Comparison of ENCODE assay signal across 8 mouse cellular contexts in the genomic region with DNA sequence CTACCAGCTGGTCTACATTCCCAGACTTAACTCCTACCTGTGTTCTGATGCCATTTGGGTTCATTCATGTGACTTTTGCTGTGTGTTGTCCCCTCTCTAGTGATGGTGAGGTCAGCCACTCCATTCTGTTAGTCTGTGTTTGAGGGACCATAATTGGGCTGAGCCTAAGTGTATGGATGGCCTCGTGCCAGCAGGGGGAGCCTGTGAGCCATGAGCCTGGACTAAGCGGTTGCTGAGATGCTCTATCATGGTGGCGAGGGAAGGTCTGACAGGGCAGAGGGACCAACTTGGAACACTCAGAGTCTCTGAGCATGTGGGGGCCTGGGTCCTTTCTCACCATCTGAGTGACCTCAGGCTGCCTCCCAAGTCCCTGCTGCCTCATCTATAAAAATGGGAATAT. TPM values are rescaled to one million over a fixed set of nuclear protein-coding genes. Genes with fewer than 3 reads are reported as not detected.
A peak's percentile ranks its signal among the peaks of the same experiment; 100 is the strongest.
DNase-seq lines count a peak whose midpoint lies in the region; ATAC-seq and TF ChIP-seq lines count a peak whose summit lies in the region.

No protein-coding gene starts in this region.

- H3K9ac ChIP-seq in ES-E14 (ENCODE audit: insufficient read depth, low read depth, low read length, poor library complexity, severe bottlenecking), result no peak overlapping the region
- no peak overlapping the region for H3K9ac ChIP-seq in forebrain, embryonic 15.5 days (replicated peaks)
- H3K9ac ChIP-seq in lung, embryonic 15.5 days, result no peak overlapping the region

- H3K4me1 ChIP-seq in ES-E14 (ENCODE audit: control insufficient read depth in 2 of 2, insufficient read depth in 2 of 2, low read length in 2 of 2, poor library complexity in 1 of 2), result peaks cover 2 to 12% of the 10 kb centered on the region in 2 experiments; a peak in 2 of 4 replicates
- H3K4me1 ChIP-seq in forebrain, embryonic 15.5 days, result peaks cover 39% of the 10 kb centered on the region
- H3K4me1 ChIP-seq in hindbrain, embryonic 10.5 days (replicated peaks), result peaks cover 58% of the 10 kb centered on the region
- H3K4me1 ChIP-seq in lung, embryonic 15.5 days, result peaks cover 26% of the 10 kb centered on the region

- peak; percentile 56; the same call in 1 of the 2 replicates for ATAC-seq in cerebellum, adult (ENCODE audit: insufficient number of reproducible peaks, low FRiP score, low TSS enrichment)
- ATAC-seq in forebrain, embryonic 15.5 days (replicated peaks), result peak; percentile 69
- peak; percentile 55; the same call in 1 of the 2 replicates for ATAC-seq in lung, embryonic 15.5 days (ENCODE audit: borderline replicate concordance, extremely low read depth, low FRiP score, low TSS enrichment)

- no peaks in the 10 kb centered on the region for H3K9me3 ChIP-seq in ES-E14 (ENCODE audit: control insufficient read depth, insufficient read depth, low read depth, low read length)
- no peaks in the 10 kb centered on the region for H3K9me3 ChIP-seq in forebrain, embryonic 15.5 days
- H3K9me3 ChIP-seq in hindbrain, embryonic 10.5 days, result no peaks in the 10 kb centered on the region
- no peaks in the 10 kb centered on the region for H3K9me3 ChIP-seq in lung, embryonic 15.5 days

- H3K27me3 ChIP-seq in forebrain, embryonic 15.5 days, result no peaks in the 10 kb centered on the region
- peaks cover 58% of the 10 kb centered on the region for H3K27me3 ChIP-seq in hindbrain, embryonic 10.5 days (ENCODE audit: insufficient read depth, poor library complexity, severe bottlenecking)
- peaks cover 11% of the 10 kb centered on the region for H3K27me3 ChIP-seq in lung, embryonic 15.5 days

- H3K36me3 ChIP-seq in ES-E14 (ENCODE audit: control insufficient read depth, insufficient read depth, low read length, poor library complexity, severe bottlenecking), result no peaks in the 10 kb centered on the region
- no peaks in the 10 kb centered on the region for H3K36me3 ChIP-seq in forebrain, embryonic 15.5 days
- H3K36me3 ChIP-seq in hindbrain, embryonic 10.5 days, result no peaks in the 10 kb centered on the region
- H3K36me3 ChIP-seq in lung, embryonic 15.5 days, result no peaks in the 10 kb centered on the region

- no peak overlapping the region for H3K4me3 ChIP-seq in ES-E14 (ENCODE audit: insufficient read depth in 1 of 2, low read depth in 1 of 2, low read length in 2 of 2, poor library complexity in 1 of 2, severe bottlenecking in 1 of 2)
- no peak overlapping the region for H3K4me3 ChIP-seq in forebrain, embryonic 15.5 days
- no peak overlapping the region for H3K4me3 ChIP-seq in hindbrain, embryonic 10.5 days
- H3K4me3 ChIP-seq in lung, embryonic 15.5 days, result no peak overlapping the region

- DNase-seq in ES-E14 (ENCODE audit: low read depth, low spot score), result peak; percentile 76
- DNase-seq in hindbrain, embryonic 10.5 days (ENCODE audit: low spot score), result peak; percentile 88
- peak; percentile 68 for DNase-seq in layer of hippocampus, adult 9-10 months (ENCODE audit: low spot score)
- peak; percentile 70 for DNase-seq in ovary, postnatal 10 days (ENCODE audit: low spot score)
- peak; percentile 86 for DNase-seq in thymus, postnatal 0 days (ENCODE audit: low spot score)

- in situ Hi-C loops in ES-E14 (cut with MboI; ENCODE audit: low sequenced_read_pairs in 2 of 2, unreplicated experiment in 2 of 2), result loop anchor here (10.0 kb wide), 1 partner anchor 130 kb away; no protein-coding TSS in a partner anchor

- 0% methylated on average over 3 of the region's 3 CpGs for WGBS in forebrain, embryonic 15.5 days
- 4% methylated on average over 3 of the region's 3 CpGs for WGBS in hindbrain, embryonic 10.5 days
- 8% methylated on average over 3 of the region's 3 CpGs for WGBS in lung, embryonic 15.5 days

- no peak overlapping the region for H3K27ac ChIP-seq in ES-E14 (ENCODE audit: insufficient read depth, low read depth, low read length, poor library complexity, severe bottlenecking)
- H3K27ac ChIP-seq in forebrain, embryonic 15.5 days (replicated peaks), result no peak overlapping the region
- no peak overlapping the region for H3K27ac ChIP-seq in hindbrain, embryonic 10.5 days
- H3K27ac ChIP-seq in lung, embryonic 15.5 days, result no peak overlapping the region

- H3K4me2 ChIP-seq in forebrain, embryonic 15.5 days (replicated peaks), result no peak overlapping the region
- H3K4me2 ChIP-seq in lung, embryonic 15.5 days, result no peak overlapping the region

TF ChIP-seq in ES-E14, 5 proteins besides CTCF, POLR2A, EP300 and RAD21:
- TF ChIP-seq ZC3H11A (IDR thresholded peaks at IDR 0.05; ENCODE audit: borderline replicate concordance, low read depth, low read length) (peak; percentile 77), MAFK (IDR thresholded peaks at IDR 0.05; ENCODE audit: insufficient read depth, low read depth, low read length) (no peak), ZNF384 (IDR thresholded peaks at IDR 0.05; ENCODE audit: low read depth, low read length) (no peak)

RNA-seq across cellular contexts. Expression of a gene that starts 8.0 kb away (rescaled TPM):
- total RNA-seq in ES-E14 (2012; rRNA removed), result 1.4 and 3.5 TPM in 2 replicates
- 5.8 and 6.0 TPM in 2 replicates for polyA plus RNA-seq in forebrain, embryonic 15.5 days (2015; fragmentation: Nextera tagmentation; extraction: Ambion mirVana)
- 2.9 and 3.4 TPM in 2 replicates for polyA plus RNA-seq in hindbrain, embryonic 10.5 days (2016; fragmentation: Nextera tagmentation; extraction: Ambion mirVana)
- 14.2 and 14.3 TPM in 2 replicates for polyA plus RNA-seq in lung, embryonic 15.5 days (2015; fragmentation: Nextera tagmentation; extraction: Ambion mirVana)
- polyA plus RNA-seq in thymus, postnatal 0 days (2015; fragmentation: Nextera tagmentation; extraction: Ambion mirVana), result 15.3 and 16.6 TPM in 2 replicates

RNA-seq across cellular contexts. Expression of a gene that starts 24.8 kb away (rescaled TPM):
- total RNA-seq in ES-E14 (2012; rRNA removed), result 217 and 280 TPM in 2 replicates
- polyA plus RNA-seq in forebrain, embryonic 15.5 days (2015; fragmentation: Nextera tagmentation; extraction: Ambion mirVana), result 243 and 245 TPM in 2 replicates
- polyA plus RNA-seq in hindbrain, embryonic 10.5 days (2016; fragmentation: Nextera tagmentation; extraction: Ambion mirVana), result 372 and 451 TPM in 2 replicates
- 244 and 249 TPM in 2 replicates for polyA plus RNA-seq in lung, embryonic 15.5 days (2015; fragmentation: Nextera tagmentation; extraction: Ambion mirVana)
- polyA plus RNA-seq in thymus, postnatal 0 days (2015; fragmentation: Nextera tagmentation; extraction: Ambion mirVana), result 149 and 196 TPM in 2 replicates

RNA-seq across cellular contexts. Expression of a gene that starts 41.0 kb away (rescaled TPM):
- 0.36 and 0.48 TPM in 2 replicates for total RNA-seq in ES-E14 (2012; rRNA removed)
- polyA plus RNA-seq in forebrain, embryonic 15.5 days (2015; fragmentation: Nextera tagmentation; extraction: Ambion mirVana), result 14.9 and 18.9 TPM in 2 replicates
- polyA plus RNA-seq in hindbrain, embryonic 10.5 days (2016; fragmentation: Nextera tagmentation; extraction: Ambion mirVana), result 3.1 and 4.0 TPM in 2 replicates
- polyA plus RNA-seq in lung, embryonic 15.5 days (2015; fragmentation: Nextera tagmentation; extraction: Ambion mirVana), result 0.91 and 1.4 TPM in 2 replicates
- 1.3 and 1.5 TPM in 2 replicates for polyA plus RNA-seq in thymus, postnatal 0 days (2015; fragmentation: Nextera tagmentation; extraction: Ambion mirVana)

RNA-seq across cellular contexts. Expression of a gene that starts 45.3 kb away (rescaled TPM):
- 2.6 and 3.8 TPM in 2 replicates for total RNA-seq in ES-E14 (2012; rRNA removed)
- 3.6 and 3.7 TPM in 2 replicates for polyA plus RNA-seq in forebrain, embryonic 15.5 days (2015; fragmentation: Nextera tagmentation; extraction: Ambion mirVana)
- 8.7 and 10.1 TPM in 2 replicates for polyA plus RNA-seq in hindbrain, embryonic 10.5 days (2016; fragmentation: Nextera tagmentation; extraction: Ambion mirVana)
- 9.5 and 13.5 TPM in 2 replicates for polyA plus RNA-seq in lung, embryonic 15.5 days (2015; fragmentation: Nextera tagmentation; extraction: Ambion mirVana)
- polyA plus RNA-seq in thymus, postnatal 0 days (2015; fragmentation: Nextera tagmentation; extraction: Ambion mirVana), result 217 and 226 TPM in 2 replicates
